Mouse (Mus musculus): ENCODE data around the gene Sirt4.
"Not testable (repeated sequence)": the region's sequence is repeated elsewhere in the genome, so short reads cannot be mapped to it uniquely, and the experiment has no call there.

Sirt4 gene

DNA sequence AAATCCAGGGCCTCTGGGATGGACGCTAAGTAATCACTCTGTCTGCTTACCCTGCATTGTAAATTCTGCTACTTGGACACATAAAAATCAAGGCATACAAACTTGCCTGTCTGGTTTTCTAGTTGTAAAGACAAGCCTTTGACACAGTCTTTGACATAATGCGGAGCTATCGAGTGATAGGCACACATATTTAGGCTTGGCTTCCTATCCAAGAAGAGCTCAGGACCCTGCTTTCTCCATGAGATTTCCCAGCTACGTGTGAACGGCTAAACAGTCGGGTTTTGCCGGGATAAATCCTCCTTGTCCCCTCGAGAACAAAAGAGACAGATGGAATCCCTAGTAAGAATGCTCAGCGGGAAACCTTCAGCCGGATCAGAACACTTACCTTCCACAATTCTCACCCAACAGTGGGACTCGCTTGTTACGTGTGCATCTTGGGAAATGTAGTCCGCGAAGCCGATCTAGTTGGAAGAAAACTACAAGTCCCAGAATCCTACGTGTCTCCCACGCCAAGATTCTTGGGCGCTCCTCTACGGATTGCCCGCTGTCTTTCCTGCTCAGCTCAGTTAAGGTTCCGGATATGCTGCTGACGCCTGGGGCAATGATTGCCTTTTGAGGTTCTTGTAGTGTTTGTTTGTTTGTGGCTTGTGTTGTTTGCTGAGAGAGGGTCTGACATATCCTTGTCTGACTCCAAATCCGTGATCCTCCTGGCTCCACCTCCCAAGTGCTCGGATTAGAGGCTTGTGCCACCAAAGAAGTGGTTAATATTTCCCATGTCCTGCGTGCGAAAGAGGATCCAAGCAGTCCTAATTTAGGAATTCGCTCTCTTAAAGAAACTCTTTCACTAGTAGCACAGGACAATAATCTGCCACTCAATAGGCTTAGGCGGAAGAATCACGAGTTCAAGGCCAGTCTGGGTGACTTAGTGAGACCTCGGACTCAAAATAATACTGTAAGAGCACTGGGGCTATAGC lies at the start of gene Sirt4:
TSS of gene Sirt4 (minus strand) at position 779 of the 974 bp plus-strand sequence.
- DNase-seq: peak; percentile 94

DNA sequence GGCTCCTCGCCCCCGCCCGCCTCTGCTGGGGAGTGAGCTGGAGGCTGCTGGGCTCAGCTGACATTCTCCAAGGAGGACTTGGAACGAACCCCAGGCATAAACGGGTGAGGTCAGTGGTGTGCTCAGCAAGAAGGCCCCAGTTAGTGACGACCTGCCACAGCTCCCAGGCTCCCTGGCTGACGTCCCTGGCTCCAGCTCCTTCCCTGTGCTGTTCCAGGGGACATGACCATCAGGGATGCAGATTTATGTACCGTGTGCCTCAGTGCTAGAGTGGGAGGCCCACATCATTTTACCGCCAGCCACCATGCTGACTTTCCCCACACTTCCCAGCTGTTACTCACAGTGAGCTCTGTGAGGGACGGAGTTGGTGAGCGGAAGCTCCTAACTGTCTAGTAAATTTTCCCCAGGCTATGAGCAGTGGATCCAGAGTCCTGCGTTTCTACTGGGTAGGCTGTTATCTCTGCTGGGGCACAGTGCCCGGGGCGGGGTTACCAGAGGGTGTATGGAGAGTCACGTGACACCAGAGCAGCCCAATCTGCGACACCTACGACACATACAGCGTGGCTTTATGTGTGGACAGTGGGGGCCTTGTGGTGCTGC lies 47.2 kb upstream of the Sirt4 start:
- DNase-seq: peak; percentile 81

DNA sequence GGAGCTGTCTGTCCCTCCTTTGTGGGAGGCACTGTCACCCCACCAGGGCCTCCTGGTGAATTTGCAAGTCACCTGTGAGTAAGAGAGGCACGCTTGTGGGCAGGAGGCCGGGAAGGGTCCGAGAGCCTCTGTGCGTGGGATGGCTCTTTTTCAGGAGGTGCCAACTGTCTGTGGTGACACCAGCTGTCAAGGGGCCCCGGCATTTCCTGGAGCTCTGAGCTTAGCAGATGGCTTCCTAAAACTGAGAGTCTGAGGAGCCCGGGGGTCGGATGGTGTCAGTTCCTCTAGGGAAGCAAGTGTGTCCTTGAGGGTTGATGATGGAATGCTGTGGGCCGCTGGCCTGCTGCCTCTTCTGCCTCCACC lies 45.9 kb upstream of the Sirt4 start:
- no peak for DNase-seq

DNA sequence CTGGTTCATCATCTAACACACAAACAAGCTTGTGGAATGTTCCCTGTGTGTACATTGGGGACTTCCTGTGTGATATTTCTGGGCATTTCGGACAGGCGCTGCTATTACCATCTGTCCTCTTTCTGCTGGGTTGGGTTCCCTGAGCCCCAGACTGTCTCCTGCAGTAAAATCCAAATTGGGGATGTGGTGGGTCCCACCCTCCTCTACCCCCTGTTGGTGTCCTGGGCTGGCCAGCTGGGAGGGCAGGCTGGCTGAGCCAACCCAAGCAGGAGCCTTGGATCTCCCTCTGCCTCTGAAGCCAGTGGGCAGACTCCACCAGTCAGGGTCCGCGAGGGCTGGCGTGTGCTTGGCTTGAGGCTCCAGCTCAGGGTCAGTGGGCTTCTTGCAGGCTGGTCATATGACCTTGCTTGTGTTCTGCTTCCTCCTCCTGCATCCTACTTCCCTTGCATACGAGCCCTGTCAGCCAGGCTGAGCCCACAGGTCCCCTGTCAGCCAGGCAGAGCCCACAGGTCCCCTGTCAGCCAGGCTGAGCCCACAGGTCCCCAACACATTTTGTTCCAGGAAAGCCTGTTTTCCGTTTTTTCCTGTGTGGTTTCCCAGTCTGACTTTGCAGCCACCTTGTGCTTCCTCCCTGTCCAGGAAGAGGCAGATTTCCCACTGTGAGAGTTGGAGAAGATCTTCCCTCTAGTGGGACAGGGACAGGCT lies 45.4 kb upstream of the Sirt4 start:
- DNase-seq: no peak

DNA sequence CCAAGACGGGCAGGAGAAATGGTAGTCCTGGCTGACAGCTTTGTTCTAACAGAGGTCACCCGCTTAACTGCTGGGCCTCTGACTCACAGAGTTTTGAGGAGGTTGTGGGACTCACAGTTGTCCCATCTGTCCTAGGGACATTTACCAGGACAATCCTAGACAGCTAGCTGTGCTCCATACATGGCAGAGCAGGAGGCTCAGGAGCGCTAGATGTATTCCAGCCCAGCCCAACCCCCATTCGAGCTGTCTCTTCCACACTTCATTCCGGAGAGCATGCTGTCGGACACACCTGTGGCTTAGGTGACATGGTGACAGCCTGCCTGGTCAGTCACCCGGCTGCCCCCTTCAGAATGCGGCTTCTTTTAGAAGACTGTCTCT lies 44.8 kb upstream of the Sirt4 start:
- no peak for DNase-seq

DNA sequence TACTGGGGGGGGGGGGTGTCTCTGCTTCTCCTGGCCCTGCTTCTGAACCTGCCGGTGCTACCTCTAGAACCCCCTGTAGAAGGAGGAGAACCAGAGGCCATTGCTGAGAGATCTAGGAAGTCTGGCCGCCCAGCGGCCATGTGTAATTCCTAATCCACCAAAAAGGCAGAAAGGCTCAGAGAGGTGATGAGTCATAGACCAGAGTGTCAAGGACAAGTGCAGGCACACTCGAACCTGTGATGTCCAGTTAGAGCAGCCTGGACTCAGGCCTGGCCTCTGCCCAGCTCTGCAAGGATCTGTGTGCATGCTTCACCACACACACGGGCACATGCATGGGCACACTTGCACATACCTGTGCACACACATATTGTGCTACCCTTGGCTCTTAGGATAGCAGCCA lies 43.6 kb upstream of the Sirt4 start:
- DNase-seq: no peak

DNA sequence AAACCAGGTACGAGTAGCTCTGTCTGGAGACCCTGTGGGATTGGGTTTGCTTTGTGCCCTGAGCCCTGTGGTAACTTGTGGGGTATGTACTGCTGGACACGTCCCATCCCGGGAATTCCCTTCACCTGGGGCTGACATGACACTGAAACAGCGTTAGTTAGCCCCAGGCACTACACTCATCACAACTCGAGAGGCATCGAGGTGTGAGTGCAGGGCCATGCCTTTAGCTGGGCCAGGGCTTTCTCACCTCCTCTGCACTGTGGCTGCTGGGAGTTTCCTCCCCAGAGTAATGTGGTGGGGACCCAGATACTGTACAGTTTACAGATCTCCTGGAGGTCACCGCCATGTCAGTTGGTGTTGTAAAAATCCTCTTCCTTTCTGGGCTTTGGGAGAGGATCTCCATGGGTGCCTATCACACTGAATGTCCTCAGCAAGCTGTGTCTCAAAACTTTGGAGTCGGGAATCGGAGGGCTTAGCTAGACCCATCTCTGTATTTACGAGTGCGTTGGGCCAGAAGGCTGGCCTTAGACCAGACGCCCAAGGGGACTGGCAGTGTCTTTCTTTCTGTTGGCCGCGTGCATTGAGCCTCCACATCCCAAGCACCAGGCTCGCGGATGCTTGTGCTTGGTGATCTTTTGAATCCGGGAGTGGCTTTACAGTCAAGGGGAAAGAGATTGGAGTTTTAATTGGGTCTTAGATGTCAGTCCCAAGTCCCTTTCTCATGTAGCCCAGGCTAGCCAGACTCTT lies 42.1 kb upstream of the Sirt4 start:
- DNase-seq: no peak

DNA sequence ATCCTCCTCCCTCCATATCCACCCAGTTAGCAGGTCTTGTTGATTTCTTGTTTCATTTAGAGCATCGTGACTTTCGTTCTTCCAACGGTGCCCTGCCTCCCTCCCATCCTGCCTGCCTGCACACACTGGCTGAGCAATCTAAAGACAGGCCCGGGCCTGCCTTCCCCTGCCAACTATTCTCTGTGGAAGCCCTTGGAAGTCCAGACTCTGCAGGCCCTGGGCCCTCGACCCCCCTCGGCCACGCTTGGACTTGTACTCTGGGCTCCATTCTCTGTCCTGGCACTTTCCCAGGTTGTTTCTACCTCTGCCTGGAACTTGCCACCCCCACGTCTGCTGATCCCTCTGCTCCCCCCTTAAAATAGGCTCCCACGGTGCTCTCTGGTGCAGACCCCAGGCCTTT lies 41.4 kb upstream of the Sirt4 start:
- no peak for DNase-seq

DNA sequence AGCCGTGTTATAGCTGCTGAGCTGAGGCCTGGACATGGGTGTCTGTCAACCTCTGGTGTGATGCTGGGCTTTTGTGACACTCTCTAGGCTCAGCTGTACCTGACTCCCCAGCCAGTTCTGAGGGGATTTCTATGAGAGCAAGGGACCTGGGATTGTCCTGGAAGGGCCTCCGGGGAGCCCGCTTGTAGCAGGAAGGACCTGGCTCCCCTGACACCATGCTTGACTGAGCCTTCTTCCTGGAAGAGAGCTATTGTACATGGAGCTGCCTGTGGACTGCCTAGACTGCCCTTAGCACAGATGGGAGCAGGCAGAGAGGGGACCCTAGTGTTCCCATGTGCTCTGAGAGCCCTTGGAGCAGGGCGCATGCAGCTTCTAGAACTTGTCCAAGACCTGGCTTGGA lies 40.9 kb upstream of the Sirt4 start:
- DNase-seq: no peak

DNA sequence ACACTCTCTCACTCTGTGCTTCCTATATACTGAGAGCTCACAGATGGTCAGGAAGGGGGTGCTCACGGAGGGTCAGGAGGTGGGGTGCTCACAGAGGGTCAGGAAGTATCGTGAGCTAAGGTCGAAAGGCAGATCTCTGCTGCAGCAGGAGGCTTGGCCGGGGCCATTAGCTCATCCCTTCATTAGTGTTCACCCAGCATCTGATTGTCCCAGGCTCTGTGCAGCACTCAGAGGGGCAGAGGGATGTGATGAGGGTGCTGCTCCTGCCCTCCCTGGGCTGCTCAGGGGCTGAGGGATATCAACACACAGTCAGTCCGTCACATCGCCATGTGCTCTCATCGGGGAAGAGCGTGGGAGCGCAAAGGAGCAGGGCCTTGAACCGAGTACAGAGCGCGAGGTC lies 39.9 kb upstream of the Sirt4 start:
- no peak for DNase-seq

DNA sequence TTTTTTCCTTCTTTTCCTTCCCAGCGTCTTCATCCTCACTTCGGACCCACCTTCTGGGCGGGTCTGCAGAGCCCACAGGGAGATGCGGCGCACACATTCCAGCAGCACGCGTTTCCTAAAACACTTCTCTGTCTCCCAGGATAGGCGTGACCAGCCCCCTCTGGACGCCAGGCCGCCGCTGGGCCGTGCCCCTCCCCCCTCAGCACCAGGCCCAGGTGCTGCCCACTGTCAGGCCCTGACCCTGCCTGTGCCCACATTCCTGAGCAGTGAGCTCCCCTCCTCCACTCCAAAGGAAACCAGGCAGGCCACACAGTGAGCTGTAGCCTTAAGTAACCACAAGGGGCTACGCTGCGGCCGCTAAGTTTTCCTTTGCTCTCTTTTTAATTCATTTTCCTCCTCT lies 39.4 kb upstream of the Sirt4 start:
- DNase-seq: no peak

DNA sequence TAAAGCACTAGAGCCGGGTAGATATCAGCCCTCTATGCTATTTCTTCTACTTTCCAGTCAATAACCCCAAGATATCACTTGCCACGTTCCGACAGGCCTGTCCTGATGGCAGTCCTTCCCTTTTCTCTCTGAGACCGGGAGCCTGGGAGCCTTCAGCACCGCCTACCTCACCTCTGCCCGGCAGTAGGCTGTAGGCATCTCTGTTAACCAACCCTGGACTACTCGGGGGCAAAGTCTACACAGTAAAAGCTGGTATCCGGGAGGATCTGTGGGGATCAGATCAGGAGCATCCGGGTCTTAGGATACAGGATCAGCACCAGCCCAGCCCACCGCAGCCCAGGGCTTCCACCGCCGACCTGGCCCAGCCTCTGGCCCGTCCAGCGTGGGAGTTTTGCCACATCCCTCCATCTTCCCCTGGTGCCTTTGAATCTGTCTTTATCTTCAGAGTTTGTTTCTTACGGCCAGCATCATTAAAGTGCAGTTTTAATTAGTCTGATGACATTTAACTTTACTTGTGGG lies 38.5 kb upstream of the Sirt4 start:
- DNase-seq: no peak

DNA sequence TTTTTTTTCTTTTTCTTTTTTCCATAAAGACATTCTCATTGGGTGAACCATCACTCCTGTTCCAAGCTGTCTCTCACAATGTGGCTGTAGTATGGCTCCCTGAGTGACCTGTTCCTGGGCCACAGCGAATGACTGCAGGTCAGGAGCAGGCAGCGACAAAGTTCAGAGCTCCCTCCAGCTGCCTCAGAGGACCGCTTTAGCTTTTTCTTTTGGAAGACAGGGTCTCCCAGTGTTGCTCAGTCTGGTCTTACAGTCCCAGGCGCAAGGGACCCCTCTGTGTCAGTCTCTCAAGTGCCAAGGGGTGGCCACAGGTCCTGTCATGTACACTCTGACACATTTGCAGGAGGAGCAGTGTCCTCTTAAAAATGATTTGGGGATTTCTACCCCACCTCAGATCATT lies 38.0 kb upstream of the Sirt4 start:
- no peak for DNase-seq

DNA sequence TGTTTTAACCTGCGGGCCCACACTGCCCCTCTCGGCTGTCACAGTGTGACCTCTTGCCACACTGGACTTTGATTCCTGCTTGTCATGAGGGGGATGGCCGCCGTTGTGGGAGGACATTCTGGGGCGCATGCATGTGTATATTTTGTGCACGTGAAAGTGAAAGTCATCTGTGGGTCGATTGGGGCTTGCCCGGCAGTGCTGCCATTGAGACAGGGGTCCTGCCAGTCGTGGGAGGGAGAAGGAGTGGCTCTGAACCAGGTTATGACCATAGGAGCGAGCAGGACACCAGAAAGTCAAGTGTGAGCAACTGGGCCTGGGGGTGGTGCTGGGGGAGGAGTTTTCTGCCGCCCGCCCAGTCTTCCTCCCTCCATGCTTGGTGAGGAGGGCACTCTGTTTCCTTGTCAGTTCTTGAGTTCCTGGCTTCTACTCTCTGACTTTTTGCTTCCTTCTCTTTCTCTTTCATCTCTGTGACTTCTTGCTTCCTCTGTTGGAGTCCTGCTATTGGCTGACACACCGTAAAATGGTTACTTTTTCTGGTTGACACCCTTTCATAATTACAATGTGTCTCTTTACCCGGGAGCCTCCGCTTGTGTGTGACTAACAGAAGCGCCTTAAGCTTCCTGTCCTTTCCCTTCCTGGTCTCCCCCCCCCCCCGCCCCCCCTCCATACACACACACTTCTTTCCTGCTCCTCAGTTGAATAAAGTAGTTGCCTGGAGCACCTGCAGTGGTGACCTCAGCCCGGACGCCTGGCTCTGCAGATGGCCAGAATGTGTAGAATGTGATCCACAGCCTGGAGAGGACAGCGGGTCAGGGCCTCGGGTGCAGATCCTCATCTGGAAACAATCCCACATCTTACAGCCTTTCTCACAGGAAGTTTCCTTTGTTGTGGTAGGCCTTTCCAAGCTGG lies 37.3 kb upstream of the Sirt4 start:
- DNase-seq: no peak

DNA sequence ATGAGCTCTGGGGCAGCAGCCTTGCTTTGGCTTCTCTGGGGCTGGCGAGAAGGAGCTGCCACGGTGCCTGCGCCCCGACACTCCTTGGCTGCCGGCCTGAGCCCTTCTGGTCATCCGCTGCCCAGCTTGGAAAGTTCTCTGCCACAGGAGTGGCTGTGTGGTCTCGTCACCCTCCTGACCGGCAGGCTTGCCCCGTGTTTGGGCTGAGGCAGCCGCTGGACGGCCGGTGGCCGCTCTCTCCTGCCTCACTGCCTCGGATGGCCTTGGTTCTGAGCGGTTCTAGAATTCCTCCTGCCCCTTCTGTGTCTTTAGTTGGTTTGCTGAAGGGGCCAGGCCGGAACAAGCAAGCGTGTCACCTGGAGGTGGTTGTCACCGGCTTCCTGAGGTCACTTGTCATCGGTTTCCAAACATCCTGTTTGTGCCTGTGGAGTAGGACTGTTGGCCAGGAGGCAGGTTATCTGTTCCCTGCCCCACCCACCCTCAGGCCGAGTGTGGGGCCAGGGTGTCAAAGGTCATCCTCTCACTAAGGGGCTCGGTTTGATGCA lies 35.9 kb upstream of the Sirt4 start:
- no peak for DNase-seq

DNA sequence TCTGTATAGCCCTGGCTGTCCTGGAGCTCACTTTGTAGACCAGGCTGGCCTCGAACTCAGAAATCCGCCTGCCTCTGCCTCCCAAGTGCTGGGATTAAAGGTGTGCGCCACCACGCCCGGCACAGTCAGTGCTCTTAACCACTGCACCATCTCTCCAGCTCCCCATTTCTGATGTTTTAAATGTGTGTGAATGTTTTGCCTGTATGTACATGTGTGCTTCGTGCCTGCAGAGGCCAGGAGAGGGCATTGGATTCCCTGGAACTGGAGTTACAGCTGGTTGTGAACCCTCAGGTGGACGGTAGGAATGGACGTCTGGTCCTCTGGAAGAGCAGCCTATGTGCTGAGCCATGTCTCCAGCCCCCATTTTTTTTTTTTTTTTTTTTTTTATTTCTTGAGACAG lies 33.7 kb upstream of the Sirt4 start:
- not testable (repeated sequence) for DNase-seq

DNA sequence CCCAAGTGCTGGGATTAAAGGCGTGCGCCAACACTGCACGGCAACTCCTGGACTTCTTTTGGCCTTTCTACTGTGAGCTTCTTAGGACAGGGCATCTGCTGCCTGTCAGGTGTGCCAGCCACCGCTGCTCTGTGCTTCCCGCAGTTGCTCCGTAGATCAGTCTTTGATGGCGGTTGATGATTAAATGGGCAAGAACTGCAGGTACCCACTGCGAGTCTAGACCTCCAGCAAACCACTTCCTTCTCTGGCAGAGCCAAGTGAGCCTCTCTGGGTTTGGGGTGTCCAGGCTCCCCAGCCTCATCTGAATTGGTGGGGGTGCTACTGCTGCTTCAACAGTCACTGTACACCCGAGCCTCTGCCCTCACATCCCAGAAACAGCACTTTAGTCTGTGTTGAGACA lies 33.0 kb upstream of the Sirt4 start:
- no peak for DNase-seq

DNA sequence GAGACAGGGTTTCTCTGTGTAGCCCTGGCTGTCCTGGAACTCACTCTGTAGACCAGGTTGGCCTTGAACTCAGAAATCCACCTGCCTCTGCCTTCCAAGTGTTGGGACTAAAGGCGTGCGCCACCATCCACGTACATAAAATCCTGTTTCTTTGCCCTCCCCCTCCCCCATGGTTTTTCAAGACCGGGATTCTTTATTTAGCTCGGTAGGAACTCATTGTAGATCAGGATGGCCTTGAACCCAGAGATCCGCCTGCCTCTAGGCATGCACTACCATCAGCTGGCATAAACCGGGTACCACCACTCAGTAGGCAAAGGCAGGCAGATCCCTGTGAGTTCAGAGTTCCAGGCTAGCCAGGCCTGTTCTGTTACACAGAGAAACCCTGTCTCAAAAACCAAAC lies 32.4 kb upstream of the Sirt4 start:
- DNase-seq: no peak

DNA sequence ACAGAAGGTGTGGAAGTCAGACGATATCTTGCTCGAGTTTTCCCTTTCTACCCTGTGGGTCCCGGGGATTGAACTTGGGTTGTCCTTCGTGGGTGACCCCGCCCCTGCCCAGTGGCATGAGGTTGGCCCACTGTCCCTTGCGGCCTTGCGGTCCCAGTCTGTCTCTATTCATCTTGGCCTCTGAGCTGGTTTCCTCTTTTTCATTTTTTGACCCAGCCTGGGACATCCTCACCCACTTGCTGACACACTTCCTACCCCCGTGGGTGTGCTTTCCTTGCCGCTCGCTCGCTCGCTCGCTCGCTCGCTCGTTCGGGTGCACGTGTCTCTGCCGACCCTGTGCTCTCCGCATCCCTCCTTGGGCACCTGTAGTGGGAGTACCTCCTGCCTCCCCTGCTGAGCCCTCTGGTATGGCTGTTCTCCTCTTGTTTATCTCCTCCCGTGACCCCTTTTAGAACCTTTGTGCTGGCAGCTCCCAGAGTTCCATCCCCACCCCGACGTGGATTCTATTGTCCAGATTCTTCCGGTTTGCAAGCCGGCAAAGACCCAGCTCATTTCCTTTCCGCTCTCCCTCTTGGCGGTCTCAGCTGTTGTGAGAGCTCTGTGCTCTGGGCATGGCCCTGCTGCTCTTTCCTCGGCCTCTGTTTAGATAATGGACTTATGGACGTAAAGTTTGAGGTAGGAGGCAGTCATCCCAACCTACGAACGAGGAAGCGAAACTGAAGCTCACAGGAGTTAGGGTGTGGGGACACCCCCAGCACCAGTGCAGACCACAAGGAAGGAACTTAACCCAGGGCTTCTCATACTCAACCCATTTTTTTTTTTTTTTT lies 31.8 kb upstream of the Sirt4 start:
- peak; percentile 64 for DNase-seq

DNA sequence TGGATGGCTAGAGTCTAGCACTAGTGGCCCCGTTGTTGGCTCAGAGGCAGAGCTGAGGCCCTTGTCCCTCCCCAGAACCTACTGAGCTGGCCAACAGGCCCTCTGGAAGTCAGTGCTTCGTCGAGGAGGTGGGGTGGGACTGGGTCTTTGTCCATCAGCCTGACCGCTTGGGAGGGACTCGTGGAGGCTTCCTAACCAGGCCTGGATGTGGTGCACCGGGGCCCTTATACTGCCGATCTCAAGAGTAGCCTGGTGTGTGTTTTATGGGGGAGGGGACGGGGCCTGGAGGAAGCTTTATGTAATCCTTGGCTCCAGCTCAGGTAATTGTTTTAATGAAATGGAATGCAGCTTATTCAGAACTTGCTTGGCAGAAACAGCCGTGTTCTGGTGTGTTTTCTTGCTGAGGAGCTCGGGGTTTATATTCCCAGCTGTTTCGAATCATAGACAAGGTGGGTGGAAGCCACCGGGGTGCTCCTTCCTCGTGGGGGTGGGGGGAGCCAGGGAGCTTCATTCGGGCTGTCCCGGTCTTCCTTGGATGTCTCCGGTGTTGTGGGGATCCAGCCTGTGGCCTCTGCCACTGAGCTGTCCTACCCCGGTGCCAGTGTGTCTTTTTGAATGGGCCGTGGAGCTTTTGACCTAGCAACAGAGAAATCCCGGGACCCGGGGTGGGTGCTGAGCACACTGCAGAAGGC lies 30.5 kb upstream of the Sirt4 start:
- peak; percentile 45 for DNase-seq
